Mouse (Mus musculus): ENCODE data around the gene Ptprf. TPM values are rescaled to one million over a fixed set of nuclear protein-coding genes. Genes with fewer than 3 reads are reported as not detected.

Ptprf gene
- polyA plus RNA-seq (2015; fragmentation: Nextera tagmentation; extraction: Ambion mirVana), result 12.0 and 14.3 TPM in 2 replicates

DNA sequence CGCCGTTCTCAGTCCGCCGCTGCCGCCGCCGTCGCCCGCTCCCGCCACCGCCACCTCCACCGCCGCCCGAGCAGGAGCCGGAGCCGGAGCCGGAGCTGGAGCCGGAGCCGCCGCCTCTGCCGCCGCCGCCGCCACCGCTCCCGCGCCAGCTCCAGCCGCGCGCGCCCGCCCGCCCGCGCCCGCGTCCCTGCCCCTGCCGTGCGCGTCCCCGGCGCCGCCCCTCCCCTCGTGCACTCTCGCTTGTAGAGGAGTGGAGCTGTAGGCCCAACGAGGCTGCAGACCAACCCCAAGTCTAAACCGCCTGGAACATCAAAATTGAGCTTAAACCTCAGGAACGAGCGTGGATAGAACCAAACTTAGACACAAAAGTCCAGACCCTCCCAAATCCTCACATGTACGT, at the start of gene Ptprf:
Gene Ptprf (minus strand): TSS at position 175 of the 400 bp plus-strand sequence.
- peak within 1 kb of the TSS; percentile 40 for H3K4me2 ChIP-seq (ENCODE audit: low read depth, low read length)
- H3K4me1 ChIP-seq (ENCODE audit: control insufficient read depth, low read depth, low read length), result no peaks in the 10 kb centered on the region; the same call in 1 of the 2 replicates
- no peak within 1 kb of the TSS; the same call in 1 of the 2 replicates for H3K27ac ChIP-seq (ENCODE audit: low read length)
- WGBS (ENCODE audit: insufficient replicate concordance), result 4% methylated on average over 34 of the region's 50 CpGs
- no peaks in the 10 kb centered on the region for H3K9me3 ChIP-seq (replicated peaks; ENCODE audit: control insufficient read depth, low read length)
- H3K36me3 ChIP-seq (ENCODE audit: control insufficient read depth, insufficient read depth), result no peaks in the 10 kb centered on the region
- ATAC-seq (ENCODE audit: low read depth), result peak; percentile 74
- peak within 1 kb of the TSS; percentile 60 for H3K4me3 ChIP-seq (ENCODE audit: low read depth, low read length)
- peaks cover 42% of the 10 kb centered on the region for H3K27me3 ChIP-seq (ENCODE audit: control insufficient read depth, insufficient read depth, low read depth, low read length)
- H3K9ac ChIP-seq (ENCODE audit: low read depth, low read length), result peak within 1 kb of the TSS; percentile 55

DNA sequence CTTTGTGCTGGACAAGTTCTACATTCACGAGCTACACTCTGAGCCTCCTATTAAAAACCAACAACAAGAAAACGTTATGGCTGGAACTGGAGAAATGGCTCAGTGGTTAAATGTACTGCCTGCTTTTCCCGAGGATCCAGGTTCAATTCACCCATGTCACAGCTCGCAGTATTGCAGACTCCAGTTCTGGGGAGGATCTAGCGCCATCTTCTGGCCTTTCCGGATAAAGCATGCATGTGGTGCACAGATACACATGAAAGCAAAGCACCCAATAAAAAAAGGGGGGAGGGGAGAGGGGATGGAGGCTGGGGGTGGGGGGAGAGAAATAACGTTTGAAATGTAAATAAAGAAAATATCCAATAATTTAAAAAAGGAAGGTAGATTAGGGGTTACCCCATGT, 45.5 kb upstream of the Ptprf start:
- Histone ChIP-seq H3K4me3 (ENCODE audit: low read depth, low read length) (no peak overlapping the region), H3K9ac (ENCODE audit: low read depth, low read length) (no peak overlapping the region), H3K27ac (ENCODE audit: low read length) (no peak overlapping the region), H3K9me3 (replicated peaks; ENCODE audit: control insufficient read depth, low read length) (no peaks in the 10 kb centered on the region), H3K4me1 (ENCODE audit: control insufficient read depth, low read depth, low read length) (no peaks in the 10 kb centered on the region), H3K27me3 (ENCODE audit: control insufficient read depth, insufficient read depth, low read depth, low read length) (no peaks in the 10 kb centered on the region), H3K4me2 (ENCODE audit: low read depth, low read length) (no peak overlapping the region), H3K36me3 (ENCODE audit: control insufficient read depth, insufficient read depth) (no peaks in the 10 kb centered on the region)
- ATAC-seq (ENCODE audit: low read depth), result no peak
- 11% methylated on average over 7 of the region's 7 CpGs for WGBS (ENCODE audit: insufficient replicate concordance)

DNA sequence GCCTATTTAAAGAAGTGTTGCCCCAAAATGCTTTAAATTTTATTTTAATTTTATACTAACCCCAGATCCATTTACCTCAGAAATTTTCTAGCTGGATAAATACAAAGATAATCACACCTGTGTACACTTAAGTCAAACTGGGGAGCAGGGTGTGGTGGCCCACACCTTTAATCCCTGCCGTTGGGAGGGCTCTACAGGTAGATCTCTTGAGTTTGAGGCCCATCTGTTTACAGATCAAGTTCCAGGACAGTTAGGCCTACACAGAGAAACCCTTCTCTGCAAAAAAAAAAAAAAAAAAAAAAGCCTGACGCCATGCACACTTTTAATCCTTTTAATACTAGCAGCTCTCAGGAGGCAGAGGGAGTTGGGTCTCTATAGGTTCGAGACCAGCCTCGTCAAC, 44.8 kb upstream of the Ptprf start:
- Histone ChIP-seq H3K4me3 (ENCODE audit: low read depth, low read length) (no peak overlapping the region), H3K27me3 (ENCODE audit: control insufficient read depth, insufficient read depth, low read depth, low read length) (no peaks in the 10 kb centered on the region), H3K4me1 (ENCODE audit: control insufficient read depth, low read depth, low read length) (no peaks in the 10 kb centered on the region), H3K9me3 (replicated peaks; ENCODE audit: control insufficient read depth, low read length) (no peaks in the 10 kb centered on the region), H3K4me2 (ENCODE audit: low read depth, low read length) (no peak overlapping the region), H3K9ac (ENCODE audit: low read depth, low read length) (no peak overlapping the region), H3K27ac (ENCODE audit: low read length) (no peak overlapping the region), H3K36me3 (ENCODE audit: control insufficient read depth, insufficient read depth) (no peaks in the 10 kb centered on the region)
- 55% methylated on average over 4 of the region's 4 CpGs for WGBS (ENCODE audit: insufficient replicate concordance)
- no peak for ATAC-seq (ENCODE audit: low read depth)

DNA sequence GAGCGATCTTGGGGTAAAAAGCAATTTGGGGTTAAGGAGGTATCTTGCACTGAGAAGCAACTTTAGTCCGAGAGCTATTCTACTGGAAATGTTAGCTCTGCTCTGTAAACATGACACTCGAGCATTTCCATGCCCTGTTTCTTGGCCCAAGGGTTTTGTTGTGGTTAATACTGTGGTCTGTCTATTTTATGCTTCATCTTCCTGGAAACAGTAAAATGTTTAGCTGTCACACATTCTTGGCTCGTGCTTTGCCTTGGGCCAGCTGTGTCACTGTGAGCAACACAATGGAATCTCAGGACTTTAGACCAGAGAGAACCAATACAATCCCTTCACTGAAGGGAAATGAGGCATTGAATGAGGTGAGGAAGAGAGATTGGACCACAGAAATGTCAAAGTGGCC, 40.6 kb upstream of the Ptprf start:
- no peaks in the 10 kb centered on the region for H3K36me3 ChIP-seq (ENCODE audit: control insufficient read depth, insufficient read depth)
- H3K27ac ChIP-seq (ENCODE audit: low read length), result no peak overlapping the region
- H3K9ac ChIP-seq (ENCODE audit: low read depth, low read length), result no peak overlapping the region
- H3K4me1 ChIP-seq (ENCODE audit: control insufficient read depth, low read depth, low read length), result no peaks in the 10 kb centered on the region
- no peaks in the 10 kb centered on the region for H3K27me3 ChIP-seq (ENCODE audit: control insufficient read depth, insufficient read depth, low read depth, low read length)
- WGBS (ENCODE audit: insufficient replicate concordance), result 30% methylated on average over 4 of the region's 4 CpGs
- no peak overlapping the region for H3K4me3 ChIP-seq (ENCODE audit: low read depth, low read length)
- no peak overlapping the region for H3K4me2 ChIP-seq (ENCODE audit: low read depth, low read length)
- H3K9me3 ChIP-seq (replicated peaks; ENCODE audit: control insufficient read depth, low read length), result no peaks in the 10 kb centered on the region
- no peak for ATAC-seq (ENCODE audit: low read depth)

DNA sequence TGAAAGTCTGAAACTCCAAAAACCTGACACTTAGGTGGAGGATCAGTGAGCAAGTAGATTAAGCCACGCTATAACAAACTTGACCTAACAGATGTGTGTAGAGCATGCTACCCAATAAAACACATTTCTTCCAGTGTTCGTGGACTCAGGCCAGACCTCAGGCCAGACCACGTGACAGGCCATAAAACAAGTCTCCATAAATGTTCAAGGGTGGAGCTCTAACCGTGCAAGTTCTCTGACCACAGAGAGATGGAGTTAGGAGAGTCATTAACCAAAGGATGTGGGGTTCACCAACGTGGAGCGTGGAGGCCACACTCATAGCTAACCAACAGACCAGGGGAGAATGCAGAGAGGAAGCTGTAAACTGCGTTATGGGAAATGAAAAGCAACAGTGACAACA, 35.3 kb upstream of the Ptprf start:
- ATAC-seq (ENCODE audit: low read depth), result no peak
- Histone ChIP-seq H3K4me3 (ENCODE audit: low read depth, low read length) (no peak overlapping the region), H3K9ac (ENCODE audit: low read depth, low read length) (no peak overlapping the region), H3K4me1 (ENCODE audit: control insufficient read depth, low read depth, low read length) (no peaks in the 10 kb centered on the region), H3K27me3 (ENCODE audit: control insufficient read depth, insufficient read depth, low read depth, low read length) (no peaks in the 10 kb centered on the region), H3K36me3 (ENCODE audit: control insufficient read depth, insufficient read depth) (no peaks in the 10 kb centered on the region), H3K4me2 (ENCODE audit: low read depth, low read length) (no peak overlapping the region), H3K27ac (ENCODE audit: low read length) (no peak overlapping the region), H3K9me3 (replicated peaks; ENCODE audit: control insufficient read depth, low read length) (no peaks in the 10 kb centered on the region)
- WGBS (ENCODE audit: insufficient replicate concordance), result 21% methylated on average over 7 of the region's 7 CpGs

DNA sequence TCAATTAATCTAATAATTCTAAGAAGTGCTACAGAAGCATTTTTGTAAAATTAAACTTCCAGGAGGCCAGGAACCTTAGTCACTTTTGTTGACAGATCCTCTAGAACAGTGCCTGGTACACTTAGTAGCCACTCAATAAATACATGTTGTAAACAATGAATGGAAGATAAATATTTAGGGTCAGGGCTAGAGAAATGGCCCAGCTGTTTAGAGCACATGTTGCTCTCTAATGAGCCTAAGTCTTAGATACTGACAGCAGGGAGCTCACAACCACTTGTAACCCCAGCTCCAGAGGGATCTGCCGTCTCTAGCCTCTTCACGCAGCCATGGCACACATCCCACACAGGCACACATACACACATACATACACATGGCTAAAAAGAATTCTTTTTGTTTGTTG, 29.4 kb upstream of the Ptprf start:
- H3K4me3 ChIP-seq (ENCODE audit: low read depth, low read length), result no peak overlapping the region
- H3K27ac ChIP-seq (ENCODE audit: low read length), result no peak overlapping the region
- H3K4me1 ChIP-seq (ENCODE audit: control insufficient read depth, low read depth, low read length), result no peaks in the 10 kb centered on the region
- no peak for ATAC-seq (ENCODE audit: low read depth)
- H3K36me3 ChIP-seq (ENCODE audit: control insufficient read depth, insufficient read depth), result no peaks in the 10 kb centered on the region
- H3K9ac ChIP-seq (ENCODE audit: low read depth, low read length), result no peak overlapping the region
- H3K27me3 ChIP-seq (ENCODE audit: control insufficient read depth, insufficient read depth, low read depth, low read length), result no peaks in the 10 kb centered on the region
- 72% methylated on average over 2 of the region's 2 CpGs for WGBS (ENCODE audit: insufficient replicate concordance)
- H3K9me3 ChIP-seq (replicated peaks; ENCODE audit: control insufficient read depth, low read length), result no peaks in the 10 kb centered on the region
- no peak overlapping the region for H3K4me2 ChIP-seq (ENCODE audit: low read depth, low read length)

DNA sequence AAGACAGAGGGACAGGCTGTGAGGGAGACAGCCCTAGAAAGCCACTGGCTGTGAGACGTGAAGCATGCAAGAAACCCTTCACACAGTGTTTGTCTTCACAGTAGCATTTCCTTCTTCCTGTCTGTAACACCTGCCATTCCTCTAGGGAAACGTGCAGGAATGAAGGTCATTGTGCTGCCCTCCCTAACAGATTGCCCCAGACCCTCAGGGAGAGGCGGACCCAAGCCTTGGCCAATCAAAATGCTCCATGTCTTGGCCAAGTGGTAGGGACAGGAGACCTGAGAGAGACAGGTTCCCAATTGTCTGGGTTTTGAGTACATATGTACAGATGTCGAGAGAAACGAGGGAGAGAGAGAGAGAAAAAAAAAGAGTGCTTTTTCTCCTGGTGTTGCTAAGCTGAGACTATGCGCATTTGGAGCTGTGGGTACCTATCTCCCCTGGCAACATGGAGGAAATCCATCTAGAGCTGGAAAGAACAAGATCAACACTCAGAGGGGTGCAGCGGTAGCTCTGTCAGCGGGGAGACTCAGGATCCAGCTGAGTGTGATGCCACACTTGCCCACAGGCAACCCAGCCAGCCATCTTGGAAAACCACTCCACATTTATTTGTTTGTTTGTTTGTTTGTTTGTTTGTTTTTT, 28.6 kb upstream of the Ptprf start:
- no peak overlapping the region for H3K4me2 ChIP-seq (ENCODE audit: low read depth, low read length)
- ATAC-seq (ENCODE audit: low read depth), result no peak
- no peak overlapping the region for H3K27ac ChIP-seq (ENCODE audit: low read length)
- H3K4me3 ChIP-seq (ENCODE audit: low read depth, low read length), result no peak overlapping the region
- H3K9me3 ChIP-seq (replicated peaks; ENCODE audit: control insufficient read depth, low read length), result no peaks in the 10 kb centered on the region
- 39% methylated on average over 8 of the region's 8 CpGs for WGBS (ENCODE audit: insufficient replicate concordance)
- no peaks in the 10 kb centered on the region for H3K36me3 ChIP-seq (ENCODE audit: control insufficient read depth, insufficient read depth)
- no peak overlapping the region for H3K9ac ChIP-seq (ENCODE audit: low read depth, low read length)
- no peaks in the 10 kb centered on the region for H3K27me3 ChIP-seq (ENCODE audit: control insufficient read depth, insufficient read depth, low read depth, low read length)
- no peaks in the 10 kb centered on the region for H3K4me1 ChIP-seq (ENCODE audit: control insufficient read depth, low read depth, low read length)

DNA sequence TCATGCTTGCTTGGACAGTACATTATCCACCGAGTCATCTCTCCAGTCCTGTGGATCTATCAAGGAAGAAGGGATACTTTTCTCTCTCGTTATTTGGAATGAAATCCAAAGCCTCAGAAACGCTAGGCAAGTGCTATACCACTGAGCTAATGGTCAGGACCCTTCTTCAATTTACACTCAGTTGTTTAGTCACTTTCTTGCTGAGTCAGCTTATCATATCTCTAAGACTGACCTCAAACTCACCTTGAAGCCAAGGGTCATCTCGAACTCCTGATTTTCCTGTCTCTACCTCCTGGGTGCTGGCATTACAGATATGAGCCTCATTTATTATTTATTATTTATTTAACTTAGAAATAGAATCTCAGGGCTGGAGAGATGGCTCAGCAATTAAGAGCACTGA, 25.5 kb upstream of the Ptprf start:
- WGBS (ENCODE audit: insufficient replicate concordance), result 56% methylated on average over 4 of the region's 4 CpGs
- Histone ChIP-seq H3K4me3 (ENCODE audit: low read depth, low read length) (no peak overlapping the region), H3K9me3 (replicated peaks; ENCODE audit: control insufficient read depth, low read length) (no peaks in the 10 kb centered on the region), H3K27ac (ENCODE audit: low read length) (no peak overlapping the region), H3K27me3 (ENCODE audit: control insufficient read depth, insufficient read depth, low read depth, low read length) (no peaks in the 10 kb centered on the region), H3K4me1 (ENCODE audit: control insufficient read depth, low read depth, low read length) (no peaks in the 10 kb centered on the region), H3K9ac (ENCODE audit: low read depth, low read length) (no peak overlapping the region), H3K4me2 (ENCODE audit: low read depth, low read length) (no peak overlapping the region), H3K36me3 (ENCODE audit: control insufficient read depth, insufficient read depth) (no peaks in the 10 kb centered on the region)
- ATAC-seq (ENCODE audit: low read depth), result no peak

DNA sequence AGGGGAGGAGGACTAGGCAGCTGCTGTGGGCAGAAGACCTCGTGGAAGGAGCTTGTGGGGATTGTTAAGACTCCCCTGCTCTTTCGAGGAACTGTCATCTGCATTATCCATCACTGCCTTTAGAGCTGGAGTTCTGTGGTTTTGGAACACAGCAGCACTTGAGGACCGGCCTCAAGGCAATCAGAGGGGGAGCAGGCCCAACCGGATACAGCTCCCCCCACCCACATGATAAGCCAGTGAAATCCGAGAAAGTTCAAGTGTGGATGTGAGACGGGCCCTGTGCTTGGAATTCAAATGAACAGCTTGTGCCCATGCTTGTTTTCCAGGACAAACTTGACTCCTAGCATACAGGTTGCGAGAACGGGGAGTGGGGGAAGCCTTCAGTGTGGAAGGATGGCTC, 24.1 kb upstream of the Ptprf start:
- Histone ChIP-seq H3K9ac (ENCODE audit: low read depth, low read length) (no peak overlapping the region), H3K4me1 (ENCODE audit: control insufficient read depth, low read depth, low read length) (no peaks in the 10 kb centered on the region), H3K4me2 (ENCODE audit: low read depth, low read length) (no peak overlapping the region), H3K4me3 (ENCODE audit: low read depth, low read length) (no peak overlapping the region), H3K36me3 (ENCODE audit: control insufficient read depth, insufficient read depth) (no peaks in the 10 kb centered on the region), H3K27ac (ENCODE audit: low read length) (no peak overlapping the region), H3K27me3 (ENCODE audit: control insufficient read depth, insufficient read depth, low read depth, low read length) (no peaks in the 10 kb centered on the region), H3K9me3 (replicated peaks; ENCODE audit: control insufficient read depth, low read length) (no peaks in the 10 kb centered on the region)
- ATAC-seq (ENCODE audit: low read depth), result no peak
- WGBS (ENCODE audit: insufficient replicate concordance), result 30% methylated on average over 8 of the region's 8 CpGs
